Mouse (Mus musculus): ENCODE data around the gene Foxj1.
A peak's percentile ranks its signal among the peaks of the same experiment; 100 is the strongest.
"Not testable (repeated sequence)": the region's sequence is repeated elsewhere in the genome, so short reads cannot be mapped to it uniquely, and the experiment has no call there.

Foxj1 gene

GRCm38 (mm10) chr11:116335244-116336036, at the start of gene Foxj1:
Gene Foxj1, minus strand, starts transcription at chr11:116335399.
- peak; percentile 80 for DNase-seq

- DNase-seq: no peak
Measured at GRCm38 (mm10) chr11:116384171-116384570, 49.0 kb upstream of the Foxj1 start.

DNA sequence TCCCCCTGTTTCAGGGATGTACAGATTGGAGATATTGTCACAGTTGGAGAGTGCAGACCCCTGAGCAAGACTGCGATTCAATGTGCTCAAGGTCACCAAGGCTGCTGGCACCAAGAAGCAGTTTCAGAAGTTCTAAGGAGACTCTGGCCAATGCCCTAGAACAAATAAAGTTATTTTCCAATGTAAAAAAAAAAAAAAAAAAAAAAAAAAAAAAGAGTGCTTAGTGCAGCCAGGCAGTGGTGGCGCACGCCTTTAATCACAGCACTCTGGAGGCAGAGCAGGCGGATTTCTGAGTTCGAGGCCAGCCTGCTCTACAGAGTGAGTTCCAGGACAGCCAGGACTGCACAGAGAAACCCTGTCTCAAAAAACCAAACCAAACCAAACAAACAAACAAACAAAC, 47.9 kb upstream of the Foxj1 start:
- not testable (repeated sequence) for DNase-seq

DNA sequence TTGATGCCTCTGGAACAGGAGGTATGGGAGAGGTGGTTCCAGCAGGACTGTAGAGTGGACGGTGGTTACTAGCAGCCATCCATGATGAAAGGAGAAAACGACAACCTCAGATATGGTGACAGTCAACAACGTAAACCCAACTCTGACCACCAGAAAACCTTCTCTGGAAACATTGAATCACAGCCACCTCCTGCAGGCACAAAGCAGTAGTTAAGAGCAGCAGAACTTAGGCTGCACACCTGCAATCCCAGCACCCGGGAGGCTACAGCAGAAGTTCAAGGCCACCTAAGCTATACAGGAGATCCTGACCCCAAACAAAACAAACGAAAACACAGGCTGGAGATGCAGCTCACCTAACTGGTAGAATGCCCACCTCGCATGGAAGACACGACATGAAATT, 45.6 kb upstream of the Foxj1 start:
- no peak for DNase-seq

DNA sequence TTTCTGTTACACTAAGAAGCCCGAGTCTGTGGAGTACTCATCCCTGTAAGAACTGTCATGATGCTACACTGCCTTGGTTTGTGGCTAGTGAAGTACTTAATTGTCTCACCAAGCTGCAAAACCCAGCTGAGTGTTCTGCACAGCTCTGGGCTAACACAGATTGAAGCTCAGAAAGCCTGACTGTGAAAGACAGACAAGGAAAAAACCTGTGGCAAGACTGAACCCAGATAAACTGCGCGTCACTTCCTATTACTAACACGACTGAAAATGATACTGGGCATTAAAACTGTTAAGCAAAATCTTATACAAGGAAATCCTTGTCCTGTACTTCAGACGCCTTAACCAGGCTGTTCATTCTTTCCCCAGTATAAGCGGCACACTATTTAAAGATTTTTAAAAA, 44.3 kb upstream of the Foxj1 start:
- DNase-seq: no peak

DNA sequence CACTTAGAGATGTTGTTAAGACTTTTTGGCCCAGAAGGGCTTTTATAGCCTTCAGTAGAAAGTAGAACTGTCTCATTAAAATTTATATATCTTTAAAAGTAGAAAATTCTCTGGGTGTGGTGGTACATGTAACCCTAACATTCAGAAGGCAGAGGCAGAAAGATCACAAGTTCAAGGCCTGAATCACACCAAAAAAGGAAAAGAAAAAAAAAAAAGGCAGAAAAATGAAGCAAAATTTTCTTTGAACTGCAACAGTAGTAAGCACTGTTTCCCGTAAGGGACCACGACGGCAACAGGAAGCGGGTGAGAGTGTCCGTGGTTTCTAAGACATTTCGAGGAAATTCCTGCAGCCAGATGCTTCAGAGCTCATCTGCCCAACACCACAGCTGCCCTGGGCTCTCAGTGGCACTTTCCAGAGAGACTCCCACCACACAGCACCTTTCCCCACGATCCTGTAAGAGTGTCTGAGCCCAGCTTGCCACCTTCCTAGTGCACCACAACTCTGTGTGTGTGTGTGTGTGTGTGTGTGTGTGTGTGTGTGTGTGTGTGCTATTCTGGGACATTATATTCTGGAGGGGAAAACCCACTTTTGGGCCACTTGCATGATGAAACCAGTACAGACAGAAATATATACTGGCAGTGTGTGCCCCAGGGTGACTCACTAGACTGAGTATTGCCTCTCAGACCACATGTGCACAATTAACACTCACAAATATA, 41.9 kb upstream of the Foxj1 start:
- DNase-seq: no peak

GRCm38 (mm10) chr11:116371894-116372450, 36.8 kb upstream of the Foxj1 start:
- no peak for DNase-seq

DNA sequence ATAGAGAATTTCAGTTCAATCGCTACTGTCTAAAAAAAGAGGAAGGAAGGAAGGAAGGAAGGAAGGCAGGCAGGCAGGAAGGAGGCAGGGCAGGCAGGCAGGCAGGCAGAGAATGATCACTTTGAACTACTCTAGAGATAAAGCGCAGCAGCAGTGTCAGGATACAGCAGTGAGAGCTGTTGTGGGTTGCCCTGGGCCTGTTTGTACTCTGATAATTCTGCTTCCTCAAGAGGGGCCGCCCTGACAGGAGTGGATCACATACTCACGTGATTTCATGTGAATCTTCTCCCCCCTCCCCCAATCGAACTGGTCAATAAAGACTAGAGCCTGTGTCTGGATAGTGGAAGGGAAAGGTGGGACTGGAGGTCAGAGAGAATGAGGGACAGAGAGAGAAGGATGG, 34.4 kb upstream of the Foxj1 start:
- DNase-seq: no peak

GRCm38 (mm10) chr11:116369051-116369450, 33.9 kb upstream of the Foxj1 start:
- no peak for DNase-seq

GRCm38 (mm10) chr11:116368116-116368515, 32.9 kb upstream of the Foxj1 start:
- DNase-seq: peak; percentile 82

GRCm38 (mm10) chr11:116366647-116367046, 31.4 kb upstream of the Foxj1 start:
- DNase-seq: no peak

GRCm38 (mm10) chr11:116366124-116366523, 30.9 kb upstream of the Foxj1 start:
- no peak for DNase-seq

DNA sequence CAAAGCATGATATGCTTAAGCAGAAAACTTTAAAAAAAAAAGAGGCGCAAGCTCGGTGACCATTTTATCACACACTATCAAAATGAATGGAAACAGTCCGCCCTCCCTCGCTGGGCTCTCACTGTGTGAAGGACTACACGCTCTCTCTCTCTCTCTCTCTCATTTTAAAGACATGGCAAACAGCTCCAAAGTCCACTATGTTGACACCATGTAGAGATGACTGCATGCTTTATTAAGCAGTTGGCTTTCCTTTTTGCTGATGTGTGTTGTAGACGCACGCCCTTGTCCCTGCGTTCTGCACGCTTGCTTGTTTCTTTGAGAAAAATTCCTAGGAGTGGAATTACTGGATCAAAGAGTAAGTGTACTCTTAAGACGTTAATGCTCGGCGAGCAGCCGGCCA, 30.2 kb upstream of the Foxj1 start:
- DNase-seq: no peak

DNA sequence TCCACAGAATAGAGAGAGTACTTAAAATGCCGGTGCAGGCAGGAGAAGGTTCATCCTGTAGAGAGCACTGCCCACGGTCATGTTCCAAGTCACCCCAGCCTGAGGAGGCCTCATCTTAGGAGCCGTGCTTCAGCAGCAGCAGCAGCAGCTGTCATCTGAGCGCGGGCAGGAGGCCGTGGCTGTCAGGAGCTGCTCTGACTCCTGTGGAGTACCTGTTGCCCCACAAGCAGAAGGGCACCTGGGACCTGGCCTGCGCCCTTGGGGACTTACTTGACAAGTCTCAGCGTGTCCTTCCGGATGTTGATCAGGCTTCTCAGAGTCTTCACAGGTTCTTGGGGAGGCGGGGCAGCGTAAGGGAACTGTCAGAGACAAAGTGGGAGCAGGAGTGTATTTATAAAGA, 26.8 kb upstream of the Foxj1 start:
- DNase-seq: no peak

GRCm38 (mm10) chr11:116360915-116361314, 25.7 kb upstream of the Foxj1 start:
- DNase-seq: peak; percentile 21

GRCm38 (mm10) chr11:116359652-116360051, 24.5 kb upstream of the Foxj1 start:
- DNase-seq: no peak

- no peak for DNase-seq
Measured at GRCm38 (mm10) chr11:116358926-116359637, 23.9 kb upstream of the Foxj1 start.

GRCm38 (mm10) chr11:116354521-116354920, 19.3 kb upstream of the Foxj1 start:
- DNase-seq: no peak

- DNase-seq: no peak
Measured at GRCm38 (mm10) chr11:116353535-116353934, 18.3 kb upstream of the Foxj1 start.

GRCm38 (mm10) chr11:116351294-116351693, 16.1 kb upstream of the Foxj1 start:
- DNase-seq: no peak

DNA sequence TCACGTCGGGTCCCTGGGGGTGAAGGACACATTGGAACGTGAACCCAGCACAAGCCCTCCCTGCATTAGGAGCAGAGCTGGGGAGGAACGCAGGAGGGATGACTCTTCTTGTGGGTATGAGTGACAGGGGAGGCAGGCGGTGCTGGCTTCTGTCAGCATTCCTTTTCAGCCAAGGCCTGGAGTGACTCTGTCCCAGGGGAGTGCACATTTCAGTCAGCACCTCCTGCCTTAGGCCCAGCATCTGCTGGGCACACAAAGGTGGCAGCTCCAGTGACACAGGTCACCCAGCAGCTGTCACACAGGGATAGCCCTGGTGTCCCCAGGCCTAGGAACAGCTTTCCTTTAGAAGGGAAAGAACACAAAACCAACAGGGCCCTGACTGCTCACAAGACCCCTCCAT, 12.8 kb upstream of the Foxj1 start:
- DNase-seq: no peak

DNA sequence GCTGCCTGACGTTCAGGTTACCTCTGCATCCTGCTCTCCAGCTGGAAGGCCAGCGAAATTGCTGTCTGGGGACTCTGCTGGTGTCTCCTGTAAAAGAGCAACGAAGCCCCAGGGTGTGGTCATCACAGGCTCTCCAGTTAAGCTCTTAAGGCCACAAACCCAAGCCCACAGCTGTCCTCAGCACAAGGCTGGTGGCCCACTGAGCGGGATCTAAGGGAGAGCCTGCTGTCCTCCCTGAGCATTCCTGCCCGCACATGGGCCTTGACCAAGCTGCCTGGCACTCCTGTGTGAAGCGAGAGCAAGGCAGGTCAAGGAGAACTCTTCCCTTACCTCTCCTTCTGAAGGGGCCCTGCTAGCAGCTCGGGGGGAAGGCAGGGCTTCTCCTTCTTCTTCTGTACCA, 11.8 kb upstream of the Foxj1 start:
- DNase-seq: no peak

GRCm38 (mm10) chr11:116342069-116342791, 7.0 kb upstream of the Foxj1 start:
- DNase-seq: no peak

Data from cerebellum, adult 8-10 months (tissue).